Mouse (Mus musculus): Measurements from ENCODE around the gene Rnf44. TPM values are rescaled to one million over a fixed set of nuclear protein-coding genes. Genes with fewer than 3 reads are reported as not detected.
A peak's percentile ranks its signal among the peaks of the same experiment; 100 is the strongest.

Gene Rnf44
- polyA plus RNA-seq, 1 experiment from 2014 or later = 77.4 TPM

DNA sequence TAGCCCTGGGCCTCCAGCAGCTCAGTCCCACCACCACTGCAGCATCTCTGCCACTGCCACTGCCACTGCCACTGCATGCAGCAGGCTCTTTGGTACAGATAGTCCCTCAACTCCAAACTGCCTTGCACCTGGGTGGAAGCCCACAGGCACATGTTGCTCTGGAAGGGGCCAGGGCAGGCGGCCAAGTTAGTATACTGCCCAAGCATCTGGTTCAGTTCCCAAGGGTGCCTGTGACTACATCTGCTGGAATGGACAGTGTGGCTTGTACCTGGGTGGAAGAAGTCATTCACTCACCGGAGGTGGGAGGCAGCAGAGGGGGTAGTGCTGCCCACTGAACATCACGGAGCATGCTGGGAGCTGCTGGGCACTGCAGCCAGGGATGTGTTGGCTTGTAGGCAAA lies 10.4 kb downstream of the Rnf44 start:
- no peaks in the 10 kb centered on the region for H3K27me3 ChIP-seq (ENCODE audit: insufficient read depth, low read length)
- peaks cover 20% of the 10 kb centered on the region for H3K4me1 ChIP-seq (replicated peaks; ENCODE audit: insufficient read depth, low read length)
- no peak overlapping the region for H3K9ac ChIP-seq (ENCODE audit: low read depth, low read length)
- H3K36me3 ChIP-seq (ENCODE audit: insufficient read depth, low read length) = peaks cover 44% of the 10 kb centered on the region
- 88% methylated on average over 3 of the region's 3 CpGs for WGBS
- H3K4me3 ChIP-seq (replicated peaks; ENCODE audit: low read depth, low read length) = no peak overlapping the region
- H3K4me2 ChIP-seq (ENCODE audit: low read length) = no peak overlapping the region
- no peak for DNase-seq (ENCODE audit: low spot score)
- no peaks in the 10 kb centered on the region for H3K9me3 ChIP-seq (replicated peaks; ENCODE audit: low read length)
- TF ChIP-seq CTCF (IDR thresholded peaks at IDR 0.05; ENCODE audit: low read depth) = no peak
- H3K27ac ChIP-seq = no peak overlapping the region
- ATAC-seq (replicated peaks; ENCODE audit: low FRiP score, low read depth) = no peak

DNA sequence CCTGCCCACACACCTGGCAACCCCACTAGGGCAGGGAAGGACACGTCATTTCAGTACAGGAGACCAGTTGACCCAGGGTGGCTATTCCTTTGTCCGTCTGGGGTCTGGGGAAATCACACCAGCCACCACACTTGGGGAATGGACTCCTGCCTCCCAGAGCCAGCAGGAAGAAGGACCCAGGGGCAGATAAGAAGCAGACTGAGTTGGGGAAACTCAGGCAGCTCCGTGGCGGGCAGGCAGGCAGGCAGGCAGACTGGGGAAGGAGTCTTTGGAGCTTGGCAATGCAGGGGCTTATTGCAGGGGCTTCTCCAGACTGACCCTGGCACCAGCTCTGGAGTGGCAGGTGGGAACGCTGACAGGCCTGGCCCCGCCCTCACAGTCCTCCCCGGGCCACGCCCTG lies 12.4 kb downstream of the Rnf44 start:
- H3K27me3 ChIP-seq (ENCODE audit: insufficient read depth, low read length) = no peaks in the 10 kb centered on the region
- ATAC-seq (replicated peaks; ENCODE audit: low FRiP score, low read depth) = no peak
- WGBS = 85% methylated on average over 6 of the region's 8 CpGs

GRCm38 (mm10) chr13:54680184-54680853 lies 13.4 kb downstream of the Rnf44 start:
- no peak for TF ChIP-seq CTCF (IDR thresholded peaks at IDR 0.05; ENCODE audit: low read depth)
- Histone ChIP-seq H3K4me3 (replicated peaks; ENCODE audit: low read depth, low read length) (no peak overlapping the region), H3K27ac (no peak overlapping the region), H3K9me3 (replicated peaks; ENCODE audit: low read length) (no peaks in the 10 kb centered on the region), H3K27me3 (ENCODE audit: insufficient read depth, low read length) (no peaks in the 10 kb centered on the region), H3K4me2 (ENCODE audit: low read length) (no peak overlapping the region), H3K4me1 (replicated peaks; ENCODE audit: insufficient read depth, low read length) (peaks cover 10% of the 10 kb centered on the region), H3K36me3 (ENCODE audit: insufficient read depth, low read length) (peaks cover 44% of the 10 kb centered on the region), H3K9ac (ENCODE audit: low read depth, low read length) (no peak overlapping the region)
- 79% methylated on average over 17 of the region's 17 CpGs for WGBS
- DNase-seq (ENCODE audit: low spot score) = no peak
- no peak for ATAC-seq (replicated peaks; ENCODE audit: low FRiP score, low read depth)

More for the DNA sequence above, 12.4 kb downstream of the Rnf44 start:
- Histone ChIP-seq H3K9ac (ENCODE audit: low read depth, low read length) (no peak overlapping the region), H3K4me3 (replicated peaks; ENCODE audit: low read depth, low read length) (no peak overlapping the region), H3K9me3 (replicated peaks; ENCODE audit: low read length) (no peaks in the 10 kb centered on the region), H3K4me2 (ENCODE audit: low read length) (no peak overlapping the region), H3K27ac (no peak overlapping the region), H3K36me3 (ENCODE audit: insufficient read depth, low read length) (peaks cover 44% of the 10 kb centered on the region), H3K4me1 (replicated peaks; ENCODE audit: insufficient read depth, low read length) (peaks cover 20% of the 10 kb centered on the region)
- DNase-seq (ENCODE audit: low spot score) = no peak
- no peak for TF ChIP-seq CTCF (IDR thresholded peaks at IDR 0.05; ENCODE audit: low read depth)

DNA sequence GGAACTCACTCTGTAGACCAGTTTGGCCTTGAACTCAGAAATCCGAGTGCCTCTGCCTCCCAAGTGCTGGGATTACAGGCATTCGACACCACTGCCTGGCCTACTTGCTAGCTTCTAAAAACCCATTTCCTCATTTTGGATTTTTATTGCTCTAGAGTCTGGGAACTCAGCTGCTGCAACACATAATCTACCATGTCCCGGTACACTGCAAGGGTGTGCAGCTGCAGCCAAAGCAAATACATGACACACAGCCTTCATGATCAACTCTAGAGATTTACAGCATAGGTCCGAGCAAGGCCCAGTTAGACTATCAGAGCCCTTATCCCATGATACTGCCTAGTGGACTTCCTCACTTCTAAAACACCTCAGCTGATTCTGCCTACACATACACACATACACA lies 15.4 kb downstream of the Rnf44 start:
- TF ChIP-seq CTCF (IDR thresholded peaks at IDR 0.05; ENCODE audit: low read depth) = no peak
- DNase-seq (ENCODE audit: low spot score) (no peak), ATAC-seq (replicated peaks; ENCODE audit: low FRiP score, low read depth) (no peak)
- no peak overlapping the region for H3K27ac ChIP-seq
- H3K36me3 ChIP-seq (ENCODE audit: insufficient read depth, low read length) = peaks cover 40% of the 10 kb centered on the region
- H3K9ac ChIP-seq (ENCODE audit: low read depth, low read length) = no peak overlapping the region
- H3K4me1 ChIP-seq (replicated peaks; ENCODE audit: insufficient read depth, low read length) = no peaks in the 10 kb centered on the region
- no peaks in the 10 kb centered on the region for H3K27me3 ChIP-seq (ENCODE audit: insufficient read depth, low read length)
- no peak overlapping the region for H3K4me2 ChIP-seq (ENCODE audit: low read length)
- whole genome bisulfite sequencing = 46% methylated on average over 4 of the region's 4 CpGs
- H3K4me3 ChIP-seq (replicated peaks; ENCODE audit: low read depth, low read length) = no peak overlapping the region
- no peaks in the 10 kb centered on the region for H3K9me3 ChIP-seq (replicated peaks; ENCODE audit: low read length)

DNA sequence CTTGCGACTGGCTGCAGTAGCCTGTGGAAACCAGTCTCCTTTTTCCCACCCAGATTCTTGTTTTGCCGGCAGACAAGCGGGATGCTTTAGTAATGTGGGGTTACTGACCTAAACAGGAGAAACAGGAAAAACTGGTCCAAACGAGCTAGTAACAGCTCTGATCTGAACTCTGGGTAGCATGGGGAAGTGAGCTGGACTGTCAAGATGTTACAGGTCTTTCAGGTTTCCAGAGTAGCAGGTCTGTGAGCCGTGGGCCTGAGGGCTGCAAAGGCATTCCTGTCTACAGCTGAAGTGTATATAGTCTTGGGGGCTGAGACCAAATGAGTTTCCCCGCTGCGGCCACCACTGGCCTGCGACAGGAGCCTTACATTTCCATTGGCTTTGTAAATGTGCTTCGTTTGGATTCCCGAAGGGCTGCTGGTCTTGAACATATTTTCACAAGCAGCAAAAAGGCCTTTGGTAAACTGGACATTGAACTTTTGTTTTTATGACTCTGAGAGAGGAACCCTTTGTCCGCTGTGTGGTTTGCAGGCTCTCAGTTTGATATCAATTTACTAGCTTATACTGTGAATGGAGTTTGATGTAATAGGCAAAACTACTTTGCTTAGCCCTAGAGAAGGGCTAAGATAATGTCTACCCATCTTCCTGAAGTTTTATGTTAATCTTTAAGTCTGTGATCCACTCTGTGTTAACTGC lies 17.7 kb downstream of the Rnf44 start:
- peak overlapping the region; percentile 60; the same call in 1 of the 2 replicates for H3K27ac ChIP-seq
- no peak overlapping the region for H3K4me2 ChIP-seq (ENCODE audit: low read length)
- TF ChIP-seq CTCF (IDR thresholded peaks at IDR 0.05; ENCODE audit: low read depth) = no peak
- 41% methylated on average over 11 of the region's 11 CpGs for WGBS
- ATAC-seq (replicated peaks; ENCODE audit: low FRiP score, low read depth) = peak; percentile 68
- no peaks in the 10 kb centered on the region for H3K4me1 ChIP-seq (replicated peaks; ENCODE audit: insufficient read depth, low read length)
- no peak overlapping the region for H3K9ac ChIP-seq (ENCODE audit: low read depth, low read length)
- DNase-seq (ENCODE audit: low spot score) = peak; percentile 44
- H3K9me3 ChIP-seq (replicated peaks; ENCODE audit: low read length) = no peaks in the 10 kb centered on the region
- H3K4me3 ChIP-seq (replicated peaks; ENCODE audit: low read depth, low read length) = no peak overlapping the region
- peaks cover 18% of the 10 kb centered on the region; the same call in 1 of the 2 replicates for H3K36me3 ChIP-seq (ENCODE audit: insufficient read depth, low read length)
- no peaks in the 10 kb centered on the region for H3K27me3 ChIP-seq (ENCODE audit: insufficient read depth, low read length)

DNA sequence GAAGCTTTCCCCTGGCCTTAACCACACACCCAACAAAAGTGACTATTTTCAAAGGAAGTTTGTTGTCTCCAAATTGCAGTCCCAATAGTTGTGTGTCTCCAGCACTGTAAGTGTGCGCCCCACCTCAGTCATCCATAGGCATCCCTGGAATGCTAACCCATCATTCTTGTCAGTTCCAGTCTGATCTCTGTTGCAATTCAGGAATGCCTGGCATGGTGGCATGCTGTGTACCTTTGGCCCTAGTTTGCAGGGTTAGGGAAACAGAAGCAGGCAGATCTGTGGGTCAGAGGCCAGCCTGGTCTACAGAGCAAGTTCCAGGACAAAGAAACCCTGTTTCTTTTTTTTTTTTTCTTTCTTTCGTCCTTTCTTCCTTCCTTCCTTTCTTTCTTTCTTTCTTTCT lies 23.2 kb downstream of the Rnf44 start:
- Histone ChIP-seq H3K4me2 (ENCODE audit: low read length) (no peak overlapping the region), H3K9me3 (replicated peaks; ENCODE audit: low read length) (no peaks in the 10 kb centered on the region), H3K4me3 (replicated peaks; ENCODE audit: low read depth, low read length) (no peak overlapping the region), H3K36me3 (ENCODE audit: insufficient read depth, low read length) (no peaks in the 10 kb centered on the region), H3K9ac (ENCODE audit: low read depth, low read length) (no peak overlapping the region), H3K4me1 (replicated peaks; ENCODE audit: insufficient read depth, low read length) (no peaks in the 10 kb centered on the region), H3K27me3 (ENCODE audit: insufficient read depth, low read length) (no peaks in the 10 kb centered on the region), H3K27ac (no peak overlapping the region)
- TF ChIP-seq CTCF (IDR thresholded peaks at IDR 0.05; ENCODE audit: low read depth) = no peak
- ATAC-seq (replicated peaks; ENCODE audit: low FRiP score, low read depth) (no peak), DNase-seq (ENCODE audit: low spot score) (no peak)
- 69% methylated on average over 2 of the region's 2 CpGs for WGBS
